8 mouse cellular contexts compared by ENCODE assay signal in genomic region chr4:109665101-109665981, GRCm38 (mm10). TPM values are rescaled to one million over a fixed set of nuclear protein-coding genes. Genes with fewer than 3 reads are reported as not detected.
A peak's percentile ranks its signal among the peaks of the same experiment; 100 is the strongest.
DNase-seq lines count a peak whose midpoint lies in the region; ATAC-seq and TF ChIP-seq lines count a peak whose summit lies in the region.

No protein-coding gene starts in this region.

- no peak for TF ChIP-seq CTCF in C2C12 (IDR thresholded peaks at IDR 0.05; ENCODE audit: control insufficient read depth, insufficient read depth, insufficient read length)
- TF ChIP-seq CTCF in kidney, adult 2 months (conservative IDR thresholded peaks at IDR 0.05; ENCODE audit: insufficient read depth, insufficient read length, low read depth, low read length) = no peak

- peak overlapping the region; percentile 84 for H3ac ChIP-seq in C2C12 (ENCODE audit: control insufficient read depth, insufficient read length, low read depth)

- peak overlapping the region; percentile 79 for H3K4me3 ChIP-seq in C2C12 (ENCODE audit: insufficient read depth, poor library complexity, severe bottlenecking)
- peak overlapping the region; percentile 59 for H3K4me3 ChIP-seq in embryonic facial prominence, embryonic 11.5 days (ENCODE audit: low read depth, low read length)
- H3K4me3 ChIP-seq in kidney, adult 2 months (ENCODE audit: insufficient read depth, low read depth, low read length) = peak overlapping the region; percentile 90
- H3K4me3 ChIP-seq in liver, embryonic 15.5 days (replicated peaks) = peak overlapping the region; percentile 98
- peak overlapping the region; percentile 65 for H3K4me3 ChIP-seq in neural tube, embryonic 11.5 days (ENCODE audit: low read depth, low read length)

- peak; percentile 89 for DNase-seq in adrenal gland, adult 2 months
- peak; percentile 55 for DNase-seq in embryonic facial prominence, embryonic 11.5 days (ENCODE audit: low spot score)
- DNase-seq in heart, adult 8-10 months (ENCODE audit: low spot score) = peak; percentile 85
- peak; percentile 82 for DNase-seq in kidney, adult 2 months
- peak; percentile 67 for DNase-seq in neural tube, embryonic 11.5 days (ENCODE audit: low spot score)
- DNase-seq in testis, postnatal 10 days (ENCODE audit: low spot score) = peak; percentile 79

- under 1% methylated on average over 45 of the region's 49 CpGs for WGBS in embryonic facial prominence, embryonic 11.5 days
- 1% methylated on average over 49 of the region's 49 CpGs for WGBS in kidney, adult 2 months
- WGBS in liver, embryonic 15.5 days (ENCODE audit: insufficient replicate concordance) = 1% methylated on average over 49 of the region's 49 CpGs
- WGBS in neural tube, embryonic 11.5 days = under 1% methylated on average over 49 of the region's 49 CpGs

- no peaks in the 10 kb centered on the region for H3K9me3 ChIP-seq in embryonic facial prominence, embryonic 11.5 days (replicated peaks; ENCODE audit: control insufficient read depth, low read length)
- no peaks in the 10 kb centered on the region for H3K9me3 ChIP-seq in liver, embryonic 15.5 days (replicated peaks)
- H3K9me3 ChIP-seq in neural tube, embryonic 11.5 days (ENCODE audit: control insufficient read depth, low read length) = no peaks in the 10 kb centered on the region

- peaks cover 11% of the 10 kb centered on the region for H3K36me3 ChIP-seq in C2C12 (ENCODE audit: control insufficient read depth, insufficient read depth)
- no peaks in the 10 kb centered on the region for H3K36me3 ChIP-seq in embryonic facial prominence, embryonic 11.5 days (replicated peaks; ENCODE audit: control insufficient read depth, insufficient read depth, low read depth, low read length)
- H3K36me3 ChIP-seq in kidney, adult 2 months (ENCODE audit: control insufficient read depth, insufficient read depth, low read length) = no peaks in the 10 kb centered on the region
- H3K36me3 ChIP-seq in liver, embryonic 15.5 days (replicated peaks) = peaks cover 7% of the 10 kb centered on the region
- H3K36me3 ChIP-seq in neural tube, embryonic 11.5 days (ENCODE audit: control insufficient read depth, insufficient read depth, low read length) = no peaks in the 10 kb centered on the region

- no peaks in the 10 kb centered on the region for H3K4me1 ChIP-seq in embryonic facial prominence, embryonic 11.5 days (ENCODE audit: control insufficient read depth, insufficient read depth, low read length)
- H3K4me1 ChIP-seq in kidney, adult 2 months (ENCODE audit: control insufficient read depth, insufficient read depth, low read length) = no peaks in the 10 kb centered on the region; the same call in 1 of the 2 replicates
- peaks cover 16% of the 10 kb centered on the region for H3K4me1 ChIP-seq in liver, embryonic 15.5 days (replicated peaks)
- H3K4me1 ChIP-seq in neural tube, embryonic 11.5 days (ENCODE audit: control insufficient read depth, insufficient read depth, low read length) = no peaks in the 10 kb centered on the region

- peak overlapping the region; percentile 89 for H3K4me2 ChIP-seq in embryonic facial prominence, embryonic 11.5 days (ENCODE audit: low read depth, low read length)
- H3K4me2 ChIP-seq in liver, embryonic 15.5 days = peak overlapping the region; percentile 92
- H3K4me2 ChIP-seq in neural tube, embryonic 11.5 days (ENCODE audit: low read depth) = peak overlapping the region; percentile 64

- peak overlapping the region; percentile 60 for H3K9ac ChIP-seq in embryonic facial prominence, embryonic 11.5 days (replicated peaks; ENCODE audit: low read length)
- peak overlapping the region; percentile 98 for H3K9ac ChIP-seq in liver, embryonic 15.5 days
- peak overlapping the region; percentile 85 for H3K9ac ChIP-seq in neural tube, embryonic 11.5 days (ENCODE audit: low read length)

- peak; percentile 56; the same call in 1 of the 2 replicates for ATAC-seq in embryonic facial prominence, embryonic 11.5 days (replicated peaks; ENCODE audit: insufficient number of reproducible peaks, low FRiP score, low TSS enrichment, low read depth)
- peak; percentile 35 for ATAC-seq in liver, embryonic 15.5 days (ENCODE audit: insufficient read depth)
- peak; percentile 28 for ATAC-seq in neural tube, embryonic 11.5 days (ENCODE audit: insufficient read depth, low FRiP score, low TSS enrichment)

- H3K27ac ChIP-seq in embryonic facial prominence, embryonic 11.5 days (replicated peaks; ENCODE audit: low read depth, low read length) = 0 out of 2 replicates have a peak overlapping the region, but pooled peaks have one; percentile 8
- H3K27ac ChIP-seq in kidney, adult 2 months (ENCODE audit: insufficient read depth, low read depth, low read length) = peak overlapping the region; percentile 3; the same call in 1 of the 2 replicates
- peak overlapping the region; percentile 98 for H3K27ac ChIP-seq in liver, embryonic 15.5 days (replicated peaks)
- no peak overlapping the region for H3K27ac ChIP-seq in neural tube, embryonic 11.5 days (ENCODE audit: low read depth, low read length)

- H3K79me3 ChIP-seq in C2C12 (ENCODE audit: low read depth) = peaks cover 37% of the 10 kb centered on the region

- H3K27me3 ChIP-seq in C2C12 (ENCODE audit: control insufficient read depth, insufficient read depth, insufficient read length) = no peaks in the 10 kb centered on the region
- peaks cover 16% of the 10 kb centered on the region for H3K27me3 ChIP-seq in embryonic facial prominence, embryonic 11.5 days (ENCODE audit: control insufficient read depth, insufficient read depth, low read length)
- H3K27me3 ChIP-seq in kidney, adult 2 months (replicated peaks; ENCODE audit: control insufficient read depth, insufficient read depth, low read length) = no peaks in the 10 kb centered on the region
- H3K27me3 ChIP-seq in liver, embryonic 15.5 days = peaks cover 27% of the 10 kb centered on the region
- peaks cover 42% of the 10 kb centered on the region for H3K27me3 ChIP-seq in neural tube, embryonic 11.5 days (ENCODE audit: control insufficient read depth, insufficient read depth, low read length)

- no peak for TF ChIP-seq POLR2A in kidney, adult 2 months (IDR thresholded peaks at IDR 0.05; ENCODE audit: low read depth, low read length)

- peaks cover 51% of the 10 kb centered on the region for H3K79me2 ChIP-seq in C2C12 (ENCODE audit: control insufficient read depth, insufficient read depth)

TF ChIP-seq in C2C12, 6 proteins besides CTCF, POLR2A, EP300 and RAD21:
- TF ChIP-seq MYOG (IDR thresholded peaks at IDR 0.05; ENCODE audit: control insufficient read depth, extremely low read depth, insufficient read length) = no peak
- TF ChIP-seq FOSL1 (IDR thresholded peaks at IDR 0.05; ENCODE audit: insufficient read depth, low read length, poor library complexity, severe bottlenecking) = no peak
- TF ChIP-seq MYOD1 (IDR thresholded peaks at IDR 0.05; ENCODE audit: control insufficient read depth, insufficient read length, low read depth) = no peak
- TF ChIP-seq USF1 (IDR thresholded peaks at IDR 0.05; ENCODE audit: low read depth) = peak; percentile 76
- no peak for TF ChIP-seq CEBPB (IDR thresholded peaks at IDR 0.05; ENCODE audit: low read depth)
- peak; percentile 16 for TF ChIP-seq MAX (IDR thresholded peaks at IDR 0.05)

RNA-seq across cellular contexts. Expression of gene Cdkn2c, which starts 1.6 kb away (rescaled TPM):
- polyA plus RNA-seq in C2C12 (2012; fragmentation: generic; extraction: Trizol) = 21.6 TPM
- 100 to 1,000 TPM in 1 of 2 experiments, 10 to 100 TPM in 1; 43.6 to 115 TPM for total RNA-seq in adrenal gland, adult 2 months (2021)
- polyA plus RNA-seq in adrenal gland, adult 2 months (2012; rRNA removed) = 17.4 and 17.6 TPM in 2 replicates
- polyA plus RNA-seq in embryonic facial prominence, embryonic 11.5 days (2014; fragmentation: Nextera tagmentation; extraction: Ambion mirVana) = 4.6 and 5.5 TPM in 2 replicates
- total RNA-seq in heart, adult 8-10 months (2022) = 10 to 100 TPM; 11.7 to 14.3 (median 13.2) TPM
- polyA plus RNA-seq in kidney, adult 2 months (2012; rRNA removed) = 8.7 and 11.5 TPM in 2 replicates
- polyA plus RNA-seq in liver, embryonic 15.5 days (2015; fragmentation: Nextera tagmentation; extraction: Ambion mirVana) = 14.9 and 15.3 TPM in 2 replicates
- 2.9 and 4.1 TPM in 2 replicates for polyA plus RNA-seq in neural tube, embryonic 11.5 days (2014; fragmentation: Nextera tagmentation; extraction: Ambion mirVana)

RNA-seq across cellular contexts. Expression of gene Faf1, which starts 11.0 kb away (rescaled TPM):
- 21.4 TPM for polyA plus RNA-seq in C2C12 (2012; fragmentation: generic; extraction: Trizol)
- 10 to 100 TPM; 24.8 to 31.1 TPM for total RNA-seq in adrenal gland, adult 2 months (2021)
- 6.8 and 9.7 TPM in 2 replicates for polyA plus RNA-seq in adrenal gland, adult 2 months (2012; rRNA removed)
- polyA plus RNA-seq in embryonic facial prominence, embryonic 11.5 days (2014; fragmentation: Nextera tagmentation; extraction: Ambion mirVana) = 41.1 and 47.2 TPM in 2 replicates
- 10 to 100 TPM; 35.9 to 44.0 (median 40.6) TPM for total RNA-seq in heart, adult 8-10 months (2022)
- 8.6 and 8.7 TPM in 2 replicates for polyA plus RNA-seq in kidney, adult 2 months (2012; rRNA removed)
- polyA plus RNA-seq in liver, embryonic 15.5 days (2015; fragmentation: Nextera tagmentation; extraction: Ambion mirVana) = 13.9 and 14.5 TPM in 2 replicates
- 43.3 and 45.5 TPM in 2 replicates for polyA plus RNA-seq in neural tube, embryonic 11.5 days (2014; fragmentation: Nextera tagmentation; extraction: Ambion mirVana)
